Mouse (Mus musculus) limb, embryonic 11.5 days (tissue): ENCODE results near the gene Grk5. TPM values are rescaled to one million over a fixed set of nuclear protein-coding genes. Genes with fewer than 3 reads are reported as not detected.

Experiments used
- ATAC-seq: fragments of 200-750 bp; cut with Nextera tagmentation; 2 replicates; pipeline ENCODE4 v1.8.0; 2017; ENCODE audit warnings: low read depth; ENCODE audit not compliant: insufficient number of reproducible peaks, low FRiP score, low TSS enrichment
- DNase-seq: peaks from one replicate; pipeline ENCODE4 v3.0.0-alpha.2; 2015; ENCODE audit warnings: low spot score
- H3K27ac ChIP-seq: fragments of 300-500 bp; sonication (generic); replicated peaks from 2 replicates; pipeline ENCODE4 v1.5.1; 2014; ENCODE audit warnings: low read depth, mild to moderate bottlenecking, low read length
- H3K27me3 ChIP-seq: fragments of 300-500 bp; sonication (generic); 2 replicates; pipeline ENCODE4 v1.6.1; 2014; ENCODE audit warnings: mild to moderate bottlenecking, low read length, mixed read lengths; ENCODE audit not compliant: control insufficient read depth, insufficient read depth
- H3K36me3 ChIP-seq: fragments of 300-500 bp; sonication (generic); 2 replicates; pipeline ENCODE4 v1.6.1; 2014; ENCODE audit warnings: mild to moderate bottlenecking, low read length, moderate library complexity, mixed read lengths; ENCODE audit not compliant: control insufficient read depth, insufficient read depth
- H3K4me1 ChIP-seq: fragments of 300-500 bp; sonication (generic); 2 replicates; pipeline ENCODE4 v1.6.1; 2014; ENCODE audit warnings: low read length, mixed read lengths; ENCODE audit not compliant: control insufficient read depth, insufficient read depth
- H3K4me2 ChIP-seq: fragments of 300-500 bp; sonication (generic); 2 replicates; pipeline ENCODE4 v1.6.1; 2014; ENCODE audit warnings: low read depth, mild to moderate bottlenecking, moderate library complexity; ENCODE audit not compliant: severe bottlenecking
- H3K4me3 ChIP-seq: fragments of 300-500 bp; sonication (generic); 2 replicates; pipeline ENCODE4 v1.5.1; 2014; ENCODE audit warnings: low read depth, low read length
- H3K9ac ChIP-seq: fragments of 300-500 bp; sonication (generic); 2 replicates; pipeline ENCODE4 v1.6.1; 2014; ENCODE audit warnings: mild to moderate bottlenecking, low read length
- H3K9me3 ChIP-seq: fragments of 300-500 bp; sonication (generic); 2 replicates; pipeline ENCODE4 v1.6.1; 2016; ENCODE audit warnings: low read length; ENCODE audit not compliant: control insufficient read depth
- WGBS: fragments of 180-500 bp; shearing (Covaris S2); extraction: QIAGEN DNeasy Blood & Tissue Kit; methylation state at CpG from one replicate; pipeline ENCODE4 v1.1.7; 2014; 5-methylcytosine and 5-hydroxymethylcytosine counted together
- polyA plus RNA-seq: library from polyadenylated mRNA; unstranded; fragments of >200 nt; fragmentation: Nextera tagmentation; extraction: Ambion mirVana; gene quantifications from 2 replicates; pipeline ENCODE4 v1.2.1, GENCODE M21; 2014

The Grk5 gene
- polyA plus RNA-seq, 1 experiment from 2014 or later, result 2.0 TPM

DNA sequence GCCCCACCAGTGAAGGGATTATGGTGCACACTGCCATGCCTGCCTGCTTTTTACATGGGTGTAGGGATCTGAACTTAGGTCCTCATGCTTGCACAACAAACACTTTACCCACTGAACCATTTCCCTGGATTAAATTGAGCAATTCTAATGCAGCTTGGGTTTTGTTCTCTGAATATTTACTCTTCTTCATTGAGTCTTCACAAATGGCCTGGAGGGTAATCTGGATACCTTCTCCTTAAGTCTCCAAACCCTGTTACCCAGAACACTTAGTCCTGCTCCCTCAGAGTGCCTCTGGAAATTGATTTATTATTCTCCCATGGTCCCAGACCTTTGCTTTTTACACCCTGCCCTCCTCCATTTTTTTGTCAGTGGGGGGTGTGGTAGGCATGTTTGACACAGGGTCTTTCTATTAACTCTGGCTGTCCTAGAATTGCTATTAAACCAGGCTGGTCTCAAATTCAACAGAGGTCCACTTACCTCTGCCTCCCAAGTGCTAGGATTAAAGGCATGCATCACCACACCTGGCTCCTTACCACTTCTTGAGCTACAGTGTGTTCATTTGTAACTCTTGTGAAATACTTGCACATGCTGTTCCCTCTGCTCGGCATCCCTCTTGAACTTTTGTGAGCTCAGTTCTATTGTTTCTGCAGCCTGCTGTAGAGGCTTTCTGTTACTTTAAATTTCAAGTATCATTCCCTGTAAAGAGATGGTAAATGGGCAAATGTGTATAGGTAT is 82.9 kb downstream of the Grk5 start:
- H3K4me1 ChIP-seq, result no peaks in the 10 kb centered on the region
- H3K27me3 ChIP-seq, result no peaks in the 10 kb centered on the region
- ATAC-seq, result no peak
- 83% methylated on average over 1 of the region's 1 CpGs for WGBS
- no peak overlapping the region for H3K9ac ChIP-seq
- H3K27ac ChIP-seq, result no peak overlapping the region
- no peak for DNase-seq
- H3K36me3 ChIP-seq, result no peaks in the 10 kb centered on the region
- no peak overlapping the region for H3K4me2 ChIP-seq
- H3K9me3 ChIP-seq, result no peaks in the 10 kb centered on the region
- no peak overlapping the region for H3K4me3 ChIP-seq

DNA sequence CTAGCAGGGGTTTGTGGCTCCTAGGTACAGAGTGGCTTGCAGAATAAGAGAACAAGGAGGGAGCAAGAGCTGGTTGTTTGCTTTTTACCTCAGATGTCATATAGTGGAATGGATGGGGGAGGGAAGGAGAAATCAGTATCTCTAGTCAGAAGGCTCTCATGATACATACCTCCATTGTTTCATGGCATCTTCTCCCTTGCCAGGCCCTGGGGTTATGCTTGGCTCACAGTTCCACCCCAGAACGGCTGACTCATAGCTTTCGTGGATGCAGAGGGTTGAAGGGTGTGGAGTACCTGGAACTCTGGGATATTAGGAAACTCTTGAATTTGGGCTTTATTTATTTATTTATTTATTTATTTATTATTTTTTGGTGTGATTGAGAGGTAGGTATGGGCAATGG is 84.0 kb downstream of the Grk5 start:
- H3K4me1 ChIP-seq, result no peaks in the 10 kb centered on the region

DNA sequence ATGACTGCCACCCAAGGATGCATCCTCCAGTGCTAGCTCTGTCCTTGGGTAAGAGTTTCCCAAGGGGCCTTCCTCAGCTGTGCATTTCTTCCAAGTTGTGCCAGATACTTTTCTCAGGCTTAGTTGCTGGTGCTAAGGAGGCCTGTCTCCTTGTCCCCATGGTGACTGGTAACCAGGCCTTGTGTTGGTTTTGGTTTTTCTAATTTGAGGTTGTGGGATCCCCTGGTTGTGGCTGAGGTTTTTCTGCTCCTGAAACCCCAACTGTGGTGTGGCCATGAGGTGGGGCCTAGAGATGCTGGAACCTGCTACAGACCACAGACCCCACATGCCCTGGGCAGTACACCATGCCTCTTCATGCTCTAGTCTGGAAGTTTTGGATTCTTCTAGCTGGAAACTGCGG is 90.0 kb downstream of the Grk5 start:
- no peaks in the 10 kb centered on the region for H3K9me3 ChIP-seq
- no peak overlapping the region for H3K4me3 ChIP-seq
- ATAC-seq (no peak), DNase-seq (no peak)
- no peak overlapping the region for H3K4me2 ChIP-seq
- H3K36me3 ChIP-seq, result no peaks in the 10 kb centered on the region
- H3K27me3 ChIP-seq, result no peaks in the 10 kb centered on the region
- no peak overlapping the region for H3K9ac ChIP-seq
- H3K4me1 ChIP-seq, result no peaks in the 10 kb centered on the region
- 86% methylated on average over 1 of the region's 1 CpGs for WGBS
- H3K27ac ChIP-seq, result no peak overlapping the region

More for the DNA sequence above, 84.0 kb downstream of the Grk5 start:
- no peak for ATAC-seq
- 88% methylated on average over 2 of the region's 2 CpGs for WGBS
- Histone ChIP-seq H3K4me2 (no peak overlapping the region), H3K27me3 (no peaks in the 10 kb centered on the region), H3K27ac (no peak overlapping the region), H3K9ac (no peak overlapping the region), H3K9me3 (no peaks in the 10 kb centered on the region), H3K36me3 (no peaks in the 10 kb centered on the region), H3K4me3 (no peak overlapping the region)
- no peak for DNase-seq

DNA sequence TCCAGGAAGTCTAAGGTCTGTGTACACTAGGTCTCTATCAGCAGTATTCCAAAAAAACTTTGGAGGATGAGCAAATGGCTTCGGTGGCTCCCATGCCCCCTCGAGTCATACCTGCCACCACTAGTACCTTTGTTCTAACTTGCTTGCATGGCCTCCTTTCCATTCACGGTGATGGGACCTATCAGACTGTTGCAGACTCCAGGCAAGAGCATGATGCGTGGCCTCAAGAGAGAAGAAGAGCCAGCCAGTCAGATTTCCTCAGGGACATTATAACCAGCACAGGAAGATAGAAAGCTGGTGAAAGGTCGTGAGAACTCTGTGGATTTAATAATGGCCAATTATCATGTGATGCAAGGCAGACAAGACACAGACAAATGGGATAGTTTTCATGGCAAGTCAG is 91.8 kb downstream of the Grk5 start:
- H3K36me3 ChIP-seq, result no peaks in the 10 kb centered on the region
- 89% methylated on average over 5 of the region's 5 CpGs for WGBS
- no peak for ATAC-seq

DNA sequence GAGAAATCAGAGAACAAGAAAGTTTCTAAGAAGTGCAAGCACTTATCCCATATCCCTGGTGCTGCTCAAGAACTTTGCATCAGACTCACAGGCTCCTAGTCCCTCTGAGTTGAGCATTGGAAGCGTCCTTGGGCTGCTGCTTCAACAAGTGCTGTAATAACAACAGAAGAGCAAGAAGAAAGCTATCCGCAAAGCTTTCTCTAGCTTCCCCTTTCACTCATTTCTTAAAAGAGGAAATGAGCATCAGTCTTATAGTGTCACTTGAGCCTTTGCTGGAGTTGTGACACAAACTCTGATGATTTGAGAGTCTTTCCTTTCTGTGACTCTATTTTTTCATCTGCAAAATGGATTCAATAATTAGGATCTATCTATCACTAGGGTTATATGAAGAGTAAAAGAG is 92.3 kb downstream of the Grk5 start:
- no peak for ATAC-seq
- H3K27me3 ChIP-seq, result no peaks in the 10 kb centered on the region
- 87% methylated on average over 2 of the region's 2 CpGs for WGBS
- no peak overlapping the region for H3K4me2 ChIP-seq
- H3K36me3 ChIP-seq, result no peaks in the 10 kb centered on the region
- DNase-seq, result no peak
- H3K27ac ChIP-seq, result no peak overlapping the region
- H3K9me3 ChIP-seq, result no peaks in the 10 kb centered on the region
- H3K4me1 ChIP-seq, result no peaks in the 10 kb centered on the region
- no peak overlapping the region for H3K4me3 ChIP-seq
- no peak overlapping the region for H3K9ac ChIP-seq

More for the DNA sequence above, 91.8 kb downstream of the Grk5 start:
- no peak overlapping the region for H3K4me3 ChIP-seq
- H3K27me3 ChIP-seq, result no peaks in the 10 kb centered on the region
- DNase-seq, result no peak
- no peaks in the 10 kb centered on the region for H3K4me1 ChIP-seq
- H3K9me3 ChIP-seq, result no peaks in the 10 kb centered on the region
- H3K9ac ChIP-seq, result no peak overlapping the region
- H3K27ac ChIP-seq, result no peak overlapping the region
- H3K4me2 ChIP-seq, result no peak overlapping the region

DNA sequence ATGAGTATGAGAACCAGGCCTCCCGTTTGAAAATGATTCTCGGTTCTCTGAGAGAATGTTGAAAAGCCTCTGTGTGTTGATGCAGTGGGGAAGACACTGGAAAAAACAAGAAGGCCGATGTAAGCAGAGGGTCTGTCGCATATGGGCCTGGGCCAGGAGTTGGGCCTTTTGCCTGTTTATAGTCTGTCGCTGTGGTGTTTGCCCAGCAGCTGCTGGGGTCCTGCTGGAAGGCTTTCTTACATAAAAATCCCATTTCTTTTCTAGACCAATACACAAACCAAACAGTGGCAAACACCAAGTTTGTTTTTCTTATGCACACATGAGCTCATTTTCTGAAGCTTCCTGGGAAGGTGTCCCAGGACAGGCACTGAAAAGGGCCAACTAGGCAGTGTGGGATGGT is 100.2 kb downstream of the Grk5 start:
- no peak overlapping the region for H3K9ac ChIP-seq
- H3K36me3 ChIP-seq, result no peaks in the 10 kb centered on the region
- no peak overlapping the region for H3K4me3 ChIP-seq
- H3K4me1 ChIP-seq, result no peaks in the 10 kb centered on the region
- no peaks in the 10 kb centered on the region for H3K9me3 ChIP-seq
- DNase-seq (no peak), ATAC-seq (no peak)
- H3K27ac ChIP-seq, result no peak overlapping the region
- no peaks in the 10 kb centered on the region for H3K27me3 ChIP-seq
- no peak overlapping the region for H3K4me2 ChIP-seq
- 89% methylated on average over 5 of the region's 5 CpGs for WGBS

DNA sequence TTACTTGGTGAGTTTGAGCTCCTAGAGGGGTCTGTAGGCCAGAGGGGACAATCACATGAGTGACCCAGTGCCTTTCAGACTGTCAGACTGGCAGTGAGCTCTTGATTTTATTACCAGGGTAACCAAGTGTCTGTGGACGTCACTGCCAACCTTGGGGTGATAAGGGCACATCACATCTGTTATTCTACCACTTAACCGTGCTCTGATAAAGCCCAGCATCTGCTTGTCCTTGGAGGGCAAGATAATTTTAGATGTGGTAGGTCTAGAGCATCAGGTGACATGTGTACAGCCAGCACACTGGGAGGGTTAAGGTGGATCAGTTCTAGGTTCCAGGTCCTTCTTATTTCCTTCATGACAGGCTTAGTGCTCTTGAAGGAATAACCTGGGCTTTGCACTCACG is 104.7 kb downstream of the Grk5 start:
- DNase-seq (no peak), ATAC-seq (no peak)
- H3K9ac ChIP-seq, result no peak overlapping the region
- no peak overlapping the region for H3K27ac ChIP-seq
- no peaks in the 10 kb centered on the region for H3K4me1 ChIP-seq
- no peak overlapping the region for H3K4me2 ChIP-seq
- no peaks in the 10 kb centered on the region for H3K36me3 ChIP-seq
- no peaks in the 10 kb centered on the region for H3K9me3 ChIP-seq
- no peak overlapping the region for H3K4me3 ChIP-seq
- H3K27me3 ChIP-seq, result no peaks in the 10 kb centered on the region
- 66% methylated on average over 3 of the region's 3 CpGs for WGBS

DNA sequence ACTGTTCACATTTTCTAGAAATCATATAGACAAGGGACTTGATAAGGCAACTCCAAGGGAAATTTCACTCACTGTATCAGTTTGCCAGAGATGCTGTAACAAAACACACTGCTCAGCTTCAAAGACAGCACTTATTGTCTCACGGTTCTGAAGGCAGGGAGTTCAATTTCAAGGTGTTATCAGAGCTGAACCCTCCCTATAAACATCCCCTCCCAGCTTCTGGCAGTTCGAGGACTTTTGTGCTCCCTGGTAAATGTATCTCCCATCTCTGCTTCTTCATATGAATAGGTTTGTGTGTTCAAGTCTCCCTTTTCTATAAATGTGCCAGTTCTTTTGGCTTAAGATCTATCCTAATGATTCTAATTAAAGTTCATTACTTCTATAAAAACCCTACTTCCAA is 105.3 kb downstream of the Grk5 start:
- 70% methylated on average over 2 of the region's 2 CpGs for WGBS
- no peaks in the 10 kb centered on the region for H3K9me3 ChIP-seq

DNA sequence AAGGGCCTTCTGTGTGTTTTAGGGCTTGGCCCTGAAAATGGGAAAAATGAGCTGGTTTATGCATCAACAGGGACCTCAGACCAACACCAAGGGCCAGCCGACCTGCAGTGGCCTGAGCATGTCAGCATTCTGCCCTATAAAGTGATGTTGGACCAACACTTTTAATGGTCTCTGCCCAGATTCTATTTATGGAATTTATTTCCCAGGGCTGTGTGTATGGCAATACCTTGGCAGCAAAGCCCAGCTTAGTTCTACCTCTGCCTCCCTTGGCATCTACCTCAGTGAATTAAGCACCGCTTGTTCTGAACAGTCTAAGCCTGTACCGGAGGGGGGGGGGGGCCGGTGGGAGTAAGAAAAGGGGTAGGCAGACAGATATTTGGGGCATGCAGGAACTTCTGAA is 108.2 kb downstream of the Grk5 start:
- WGBS, result 93% methylated on average over 4 of the region's 4 CpGs
- Histone ChIP-seq H3K9me3 (no peaks in the 10 kb centered on the region), H3K4me2 (no peak overlapping the region), H3K27ac (no peak overlapping the region), H3K4me3 (no peak overlapping the region), H3K9ac (no peak overlapping the region), H3K4me1 (no peaks in the 10 kb centered on the region), H3K27me3 (no peaks in the 10 kb centered on the region), H3K36me3 (no peaks in the 10 kb centered on the region)
- DNase-seq (no peak), ATAC-seq (no peak)

More for the DNA sequence above, 105.3 kb downstream of the Grk5 start:
- DNase-seq (no peak), ATAC-seq (no peak)
- Histone ChIP-seq H3K27me3 (no peaks in the 10 kb centered on the region), H3K27ac (no peak overlapping the region), H3K9ac (no peak overlapping the region), H3K36me3 (no peaks in the 10 kb centered on the region), H3K4me1 (no peaks in the 10 kb centered on the region), H3K4me3 (no peak overlapping the region), H3K4me2 (no peak overlapping the region)
